Mouse (Mus musculus): ENCODE measurements around the gene Pdgfc. TPM values are rescaled to one million over a fixed set of nuclear protein-coding genes. Genes with fewer than 3 reads are reported as not detected.
"Not testable (repeated sequence)": the region's sequence is repeated elsewhere in the genome, so short reads cannot be mapped to it uniquely, and the experiment has no call there.

Pdgfc gene
- total RNA-seq, 1 experiment from 2014 or later: 0.86 TPM

DNA sequence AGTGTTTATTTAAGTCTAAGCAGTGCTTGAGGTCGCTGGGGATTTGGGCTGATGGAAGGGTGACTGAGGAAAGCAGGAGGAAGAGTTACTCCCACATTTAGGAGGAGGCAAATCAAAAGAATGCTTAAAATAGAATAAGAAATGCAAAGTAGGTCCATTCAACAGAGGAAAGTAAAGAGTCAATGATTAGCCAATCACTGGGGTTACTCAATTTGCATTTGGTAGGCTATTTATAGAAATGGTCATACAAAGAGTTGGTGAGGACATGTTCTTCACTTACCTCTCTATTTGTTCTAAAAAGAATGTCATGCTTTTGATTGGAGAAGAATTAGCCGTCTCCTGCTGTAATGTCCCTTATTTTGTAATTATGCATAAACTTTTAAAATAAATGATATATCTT, 90.8 kb downstream of the Pdgfc start:
- ATAC-seq (replicated peaks; ENCODE audit: insufficient number of reproducible peaks, low FRiP score, low TSS enrichment, poor library complexity, severe bottlenecking): no peak

DNA sequence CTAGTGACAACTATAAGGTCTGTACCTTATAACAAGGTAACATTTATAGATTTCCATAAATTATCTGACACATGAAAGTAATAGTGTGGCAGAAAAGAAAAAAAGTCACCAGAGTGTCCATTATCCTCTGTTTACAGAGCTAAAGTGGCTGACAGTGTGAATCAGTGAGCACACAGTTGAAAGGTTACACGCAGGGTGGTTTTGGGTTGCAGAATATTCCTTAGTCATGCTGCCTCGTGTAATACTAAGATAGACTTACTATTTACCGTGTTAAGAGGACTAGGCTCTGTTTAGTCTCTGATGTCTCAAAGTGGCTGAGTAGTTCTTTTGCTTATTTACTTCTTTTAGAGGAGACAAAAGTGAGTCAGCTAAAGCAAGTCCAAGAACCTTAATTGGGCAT, 100.8 kb downstream of the Pdgfc start:
- no peak for ATAC-seq (replicated peaks; ENCODE audit: insufficient number of reproducible peaks, low FRiP score, low TSS enrichment, poor library complexity, severe bottlenecking)

DNA sequence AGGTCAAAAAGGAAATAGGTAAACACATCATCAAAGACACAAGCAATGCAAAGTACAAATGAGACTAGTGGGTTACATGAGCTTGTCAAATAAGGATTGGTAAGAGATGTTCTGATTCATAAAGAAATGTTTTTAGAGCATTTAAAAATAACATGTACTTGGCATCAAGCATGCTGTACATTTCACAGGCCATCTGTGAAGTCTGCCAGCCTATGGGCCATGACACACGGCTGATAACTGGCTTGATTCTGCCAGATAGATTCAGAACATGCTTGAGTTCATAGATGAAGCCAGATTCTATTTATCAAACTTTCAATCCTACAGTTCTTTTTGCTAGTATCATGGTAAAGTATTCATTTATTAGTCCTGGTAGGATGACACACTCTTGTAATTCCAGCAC, 101.8 kb downstream of the Pdgfc start:
- ATAC-seq (replicated peaks; ENCODE audit: insufficient number of reproducible peaks, low FRiP score, low TSS enrichment, poor library complexity, severe bottlenecking): not testable (repeated sequence)

DNA sequence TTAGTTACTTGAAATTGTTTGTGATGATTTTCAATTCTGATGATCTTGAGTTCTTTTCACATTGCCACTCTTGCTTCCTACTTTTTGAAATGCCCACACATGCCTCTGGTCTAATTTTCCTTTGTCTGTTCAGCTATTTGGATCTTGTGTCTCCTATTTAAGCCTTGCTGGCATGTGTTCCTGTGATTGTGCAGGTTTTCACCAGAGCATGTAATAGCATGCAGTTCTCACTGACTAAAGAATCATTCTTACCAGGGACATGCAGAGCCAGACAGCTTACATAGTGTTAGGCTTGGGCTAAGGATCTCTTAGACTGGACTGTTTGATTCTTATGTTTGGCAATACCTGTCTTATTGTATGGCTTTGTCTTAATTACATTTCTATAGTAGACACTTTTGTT, 107.5 kb downstream of the Pdgfc start:
- no peak for ATAC-seq (replicated peaks; ENCODE audit: insufficient number of reproducible peaks, low FRiP score, low TSS enrichment, poor library complexity, severe bottlenecking)

DNA sequence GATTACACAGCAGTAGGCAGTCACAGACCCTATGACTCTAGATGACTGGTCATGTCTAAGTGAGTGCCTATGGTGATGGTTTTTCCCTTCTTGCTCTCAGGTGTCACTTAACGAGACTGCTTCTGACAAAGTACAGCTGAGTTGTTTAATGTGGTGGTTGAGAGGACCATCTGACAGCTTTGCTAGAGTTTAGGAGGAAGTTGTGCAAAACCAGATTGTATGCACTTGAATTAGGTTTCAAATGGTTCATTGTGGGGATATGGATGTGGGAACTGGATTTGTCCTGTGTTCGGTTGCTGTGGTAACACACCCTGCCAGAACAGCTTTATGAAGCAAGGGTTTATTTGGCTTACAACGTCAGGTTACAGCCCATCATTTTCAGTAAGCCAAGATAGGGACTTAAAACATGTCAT, 112.9 kb downstream of the Pdgfc start:
- no peak for ATAC-seq (replicated peaks; ENCODE audit: insufficient number of reproducible peaks, low FRiP score, low TSS enrichment, poor library complexity, severe bottlenecking)

DNA sequence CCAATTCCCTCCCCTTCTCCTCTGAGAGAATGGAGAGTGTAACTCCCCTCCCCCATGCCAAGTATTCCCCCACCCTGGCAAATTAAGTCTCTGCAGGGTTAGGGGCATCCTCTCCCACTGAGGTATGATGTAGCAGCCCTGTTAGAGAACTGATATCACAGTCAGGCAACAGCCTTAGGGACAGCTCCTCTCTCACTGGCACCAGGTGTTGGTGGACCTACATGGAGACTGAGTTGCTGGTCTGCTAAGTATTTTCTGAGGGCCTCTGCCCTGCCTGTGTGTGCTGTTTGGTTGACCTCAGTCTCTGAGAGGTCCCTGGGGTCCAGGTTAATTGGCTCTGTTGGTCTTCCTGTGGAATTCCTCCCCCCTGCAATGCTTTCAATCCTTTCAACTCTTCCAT, 114.0 kb downstream of the Pdgfc start:
- ATAC-seq (replicated peaks; ENCODE audit: insufficient number of reproducible peaks, low FRiP score, low TSS enrichment, poor library complexity, severe bottlenecking): no peak

DNA sequence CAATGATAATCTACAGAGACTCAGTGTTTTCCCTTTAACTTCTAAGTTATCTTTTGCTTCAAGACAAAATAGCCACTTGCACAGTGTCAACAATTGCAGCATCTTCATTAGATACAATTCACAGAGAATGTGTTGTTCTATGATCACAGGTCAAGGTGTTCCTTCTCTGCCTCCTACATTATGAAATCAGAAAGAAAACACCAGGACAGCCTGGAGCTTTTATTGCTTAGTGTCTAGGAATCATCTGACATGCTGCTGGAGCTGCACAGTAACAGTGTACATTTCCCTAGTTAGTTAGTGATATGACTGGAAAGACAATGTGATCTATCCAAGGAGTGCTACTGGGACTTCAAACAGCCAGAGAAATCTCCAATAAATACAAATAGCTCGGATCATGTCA, 118.2 kb downstream of the Pdgfc start:
- ATAC-seq (replicated peaks; ENCODE audit: insufficient number of reproducible peaks, low FRiP score, low TSS enrichment, poor library complexity, severe bottlenecking): no peak

DNA sequence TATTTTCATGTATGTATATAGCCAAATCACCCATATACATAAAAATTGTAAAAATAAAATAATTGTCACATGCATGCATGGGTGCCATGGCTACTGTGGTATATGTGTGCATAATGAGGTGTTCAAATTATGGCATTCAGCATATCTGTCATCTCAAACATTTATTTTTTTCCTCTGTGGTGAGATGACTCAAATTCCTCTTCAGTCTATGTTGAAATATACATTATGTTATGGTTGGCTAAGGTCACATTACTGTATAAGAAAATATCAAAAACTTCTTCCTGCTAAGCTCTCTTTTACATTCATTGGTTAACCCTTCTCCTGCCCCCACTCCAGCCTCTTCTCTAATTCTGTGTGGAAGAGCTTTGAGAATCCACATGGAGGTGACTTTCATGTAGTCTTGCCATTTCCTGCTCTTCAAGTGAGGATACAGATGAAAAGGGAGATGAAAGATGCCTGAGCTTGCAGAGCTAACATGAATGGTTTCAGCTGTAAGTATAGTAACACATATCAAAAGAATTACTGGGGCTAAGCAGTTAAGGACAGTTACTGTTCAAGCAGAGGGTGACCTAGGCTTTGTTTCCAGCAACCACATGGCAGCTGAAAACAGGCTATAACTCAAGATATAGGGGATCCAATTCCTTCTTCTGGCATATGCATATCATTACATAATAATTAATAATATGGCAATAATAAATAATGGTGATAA, 124.4 kb downstream of the Pdgfc start:
- ATAC-seq (replicated peaks; ENCODE audit: insufficient number of reproducible peaks, low FRiP score, low TSS enrichment, poor library complexity, severe bottlenecking): no peak

DNA sequence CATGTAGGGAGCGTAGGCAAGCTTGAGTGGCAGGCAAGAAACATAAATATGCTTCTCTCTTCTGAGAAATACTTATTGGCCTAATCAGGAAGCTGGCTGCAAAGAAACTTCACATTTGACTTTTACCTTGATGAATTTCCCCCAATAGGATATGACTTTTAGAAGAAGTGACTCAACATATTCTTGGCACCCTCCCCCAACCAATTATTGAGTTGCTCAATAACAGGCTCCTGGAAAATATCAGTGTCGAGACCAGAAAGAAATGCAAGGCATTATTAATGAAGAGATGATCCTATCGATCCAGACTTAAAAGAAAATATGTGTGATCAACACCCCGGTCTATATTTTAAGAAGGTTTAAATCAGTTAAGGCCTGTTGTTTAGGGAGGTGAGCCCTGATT, 125.9 kb downstream of the Pdgfc start:
- ATAC-seq (replicated peaks; ENCODE audit: insufficient number of reproducible peaks, low FRiP score, low TSS enrichment, poor library complexity, severe bottlenecking): no peak

DNA sequence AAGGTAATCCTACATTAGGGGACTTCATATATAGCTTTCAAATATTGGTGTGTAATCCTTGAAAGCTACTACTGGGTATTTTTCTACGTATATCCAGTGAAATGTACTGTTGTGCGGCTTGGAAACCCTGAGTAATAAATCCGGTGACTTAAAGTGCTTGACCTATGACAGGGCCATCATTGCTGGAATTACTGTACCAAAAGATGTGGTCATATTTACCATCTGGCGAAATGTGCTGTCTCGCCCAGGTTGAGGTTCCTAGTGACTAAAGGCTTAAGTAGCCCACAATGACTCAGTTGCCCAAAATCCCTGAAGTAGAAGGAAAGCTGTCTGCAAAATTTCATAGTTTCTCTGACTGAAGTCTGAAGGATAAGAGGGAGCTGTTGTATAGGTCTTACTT, 127.9 kb downstream of the Pdgfc start:
- ATAC-seq (replicated peaks; ENCODE audit: insufficient number of reproducible peaks, low FRiP score, low TSS enrichment, poor library complexity, severe bottlenecking): no peak

DNA sequence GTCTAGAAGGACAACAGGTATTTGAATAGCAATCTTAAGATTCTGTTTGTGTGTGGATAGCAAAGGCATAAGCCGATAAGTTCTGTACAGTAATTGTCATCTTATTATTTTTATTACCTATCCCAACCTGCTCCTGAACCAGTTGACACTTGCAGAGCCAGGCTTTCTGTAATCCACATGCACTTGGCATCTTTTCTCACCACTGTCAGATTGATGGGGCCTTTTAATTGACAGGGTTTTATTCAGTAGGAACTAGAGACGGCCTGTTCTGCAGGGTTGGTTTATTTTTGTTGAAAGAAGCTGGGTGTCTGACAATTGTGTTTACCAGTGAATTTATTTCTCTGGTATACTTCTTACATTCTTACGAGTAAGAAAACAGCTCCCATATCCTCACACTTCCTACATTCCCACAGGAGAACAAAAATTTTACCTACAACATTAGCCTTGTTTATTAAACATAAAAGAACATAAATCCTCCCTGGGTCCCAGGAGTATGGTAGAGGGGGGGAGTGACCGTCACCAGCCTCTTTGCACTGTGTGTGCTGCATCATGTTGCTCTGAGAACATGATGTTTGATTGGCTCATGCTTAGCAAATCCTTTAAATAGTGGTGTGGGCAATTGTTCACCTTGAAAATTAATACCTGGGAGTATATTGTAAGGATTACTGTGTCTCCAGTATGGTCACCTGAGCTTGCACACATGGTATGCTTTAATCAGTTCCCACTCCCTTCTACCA, 134.0 kb downstream of the Pdgfc start:
- no peak for ATAC-seq (replicated peaks; ENCODE audit: insufficient number of reproducible peaks, low FRiP score, low TSS enrichment, poor library complexity, severe bottlenecking)

DNA sequence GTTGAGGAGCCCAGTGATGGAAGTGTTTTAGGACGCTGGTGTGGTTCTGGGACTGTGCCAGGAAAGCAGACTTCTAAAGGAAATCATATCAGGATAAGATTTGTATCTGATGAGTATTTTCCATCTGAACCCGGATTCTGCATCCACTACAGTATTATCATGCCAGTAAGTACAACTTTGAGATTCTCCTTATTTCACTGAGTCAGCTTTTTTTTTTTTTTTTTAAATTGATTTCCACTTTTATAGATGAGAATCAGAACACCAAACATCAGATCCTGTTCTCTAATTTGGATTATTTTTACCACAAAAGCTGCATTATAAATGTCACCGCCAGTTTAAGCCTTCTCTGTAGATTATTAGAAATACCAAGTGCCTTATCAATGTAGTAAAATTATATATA, 138.6 kb downstream of the Pdgfc start:
- no peak for ATAC-seq (replicated peaks; ENCODE audit: insufficient number of reproducible peaks, low FRiP score, low TSS enrichment, poor library complexity, severe bottlenecking)

DNA sequence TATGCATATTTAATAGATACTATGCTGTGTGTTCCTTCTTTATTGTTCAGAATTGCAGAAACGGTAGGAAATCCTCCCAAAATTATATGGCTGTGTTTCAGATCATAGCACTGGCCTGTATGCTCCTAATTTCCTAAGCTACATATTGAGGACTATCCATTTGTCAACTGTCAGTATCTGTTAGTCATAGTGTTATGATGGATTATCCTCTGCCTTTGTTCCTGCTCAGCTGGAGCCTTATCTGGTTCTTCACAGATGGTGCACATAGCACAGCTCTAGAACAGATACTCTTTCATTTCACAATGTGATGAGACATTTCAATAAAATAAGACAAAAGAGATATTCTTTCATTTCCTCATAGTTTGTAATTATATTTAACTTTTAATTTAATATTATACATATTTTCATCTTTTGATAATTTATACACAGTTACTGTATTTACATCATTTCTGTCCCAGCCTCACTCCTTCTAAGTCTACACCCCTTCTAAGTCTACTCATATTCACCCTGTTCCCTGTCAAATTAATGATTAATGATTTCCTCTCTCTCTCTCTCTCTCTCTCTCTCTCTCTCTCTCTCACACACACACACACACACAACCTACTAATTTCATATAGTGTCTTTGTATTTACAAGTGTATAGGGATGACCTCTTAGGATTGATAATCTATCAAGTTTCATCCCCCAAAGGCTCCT, 145.2 kb downstream of the Pdgfc start:
- ATAC-seq (replicated peaks; ENCODE audit: insufficient number of reproducible peaks, low FRiP score, low TSS enrichment, poor library complexity, severe bottlenecking): no peak

DNA sequence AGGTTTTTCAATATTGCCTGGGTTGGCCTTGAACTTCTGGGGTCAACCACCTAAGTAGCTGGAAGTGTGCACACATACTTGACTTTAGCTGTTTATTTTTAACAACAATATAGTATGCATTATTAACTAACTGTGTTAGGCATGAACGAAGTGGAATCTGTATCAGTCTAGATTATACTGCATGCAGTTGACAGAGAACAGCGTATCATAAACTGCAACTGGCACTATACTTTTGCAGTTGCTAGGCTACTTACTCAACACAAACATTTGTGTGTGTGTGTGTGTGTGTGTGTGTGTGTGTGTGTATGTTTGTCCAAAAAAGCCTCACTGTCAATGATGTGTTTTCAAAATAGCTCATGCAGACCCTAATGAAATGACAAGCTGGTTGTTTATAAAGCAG, 160.7 kb downstream of the Pdgfc start:
- ATAC-seq (replicated peaks; ENCODE audit: insufficient number of reproducible peaks, low FRiP score, low TSS enrichment, poor library complexity, severe bottlenecking): no peak

DNA sequence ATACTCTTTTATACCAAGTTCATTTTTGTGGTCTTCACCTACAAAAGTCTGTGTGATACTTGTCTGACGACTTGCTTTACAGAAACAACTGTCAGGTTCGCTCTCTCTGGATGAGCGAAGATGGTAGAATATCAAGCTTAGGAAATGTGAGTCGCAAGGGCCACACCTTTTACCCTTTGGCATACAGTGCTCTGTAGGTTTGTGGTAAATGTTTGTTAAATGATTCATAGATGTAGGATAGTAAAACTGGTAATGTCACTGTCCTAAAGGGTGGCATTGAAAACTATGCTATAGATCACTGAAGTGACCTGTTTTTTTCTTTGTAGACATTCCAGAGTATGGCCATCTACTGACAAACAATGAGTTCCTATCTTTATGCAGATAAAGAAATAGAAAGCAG, 161.4 kb downstream of the Pdgfc start:
- no peak for ATAC-seq (replicated peaks; ENCODE audit: insufficient number of reproducible peaks, low FRiP score, low TSS enrichment, poor library complexity, severe bottlenecking)

DNA sequence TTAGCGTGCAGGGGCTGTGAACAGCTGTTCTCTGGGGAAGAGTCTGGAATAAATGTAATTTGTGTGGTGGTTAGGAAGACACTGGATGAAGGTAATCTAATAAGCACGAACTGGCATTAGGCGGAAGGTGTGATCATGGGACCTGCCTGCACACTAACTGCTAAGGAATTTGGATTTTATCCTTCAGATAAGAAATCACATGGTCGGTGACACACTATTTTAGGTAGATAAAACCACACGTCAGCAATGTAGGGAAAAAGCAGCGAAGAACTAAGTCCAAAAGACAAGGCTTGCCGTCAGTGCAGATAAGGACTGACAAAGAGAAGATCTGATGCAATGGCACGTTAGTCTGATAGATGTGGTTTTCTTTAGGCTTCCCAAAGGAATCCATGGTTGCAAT, 164.4 kb downstream of the Pdgfc start:
- ATAC-seq (replicated peaks; ENCODE audit: insufficient number of reproducible peaks, low FRiP score, low TSS enrichment, poor library complexity, severe bottlenecking): no peak

DNA sequence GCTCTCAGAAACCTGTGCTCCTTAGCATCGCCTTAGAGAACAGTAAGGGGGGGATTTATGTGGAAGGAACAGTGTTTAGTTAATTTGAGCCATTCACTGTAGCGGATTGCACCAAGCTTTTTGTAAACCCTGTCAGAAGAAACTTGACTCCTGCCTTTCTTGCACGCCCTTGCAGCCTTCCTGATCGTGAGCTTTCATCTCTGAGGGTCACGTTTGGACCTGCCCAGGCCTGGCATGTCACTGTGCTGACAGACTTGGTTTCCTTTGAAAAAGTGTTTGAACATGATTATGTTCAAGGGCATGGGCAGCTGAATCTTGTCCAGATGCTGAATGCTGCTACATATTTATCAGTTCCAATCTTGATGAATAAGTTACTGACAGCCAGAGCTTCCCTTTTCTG, 169.0 kb downstream of the Pdgfc start:
- no peak for ATAC-seq (replicated peaks; ENCODE audit: insufficient number of reproducible peaks, low FRiP score, low TSS enrichment, poor library complexity, severe bottlenecking)

DNA sequence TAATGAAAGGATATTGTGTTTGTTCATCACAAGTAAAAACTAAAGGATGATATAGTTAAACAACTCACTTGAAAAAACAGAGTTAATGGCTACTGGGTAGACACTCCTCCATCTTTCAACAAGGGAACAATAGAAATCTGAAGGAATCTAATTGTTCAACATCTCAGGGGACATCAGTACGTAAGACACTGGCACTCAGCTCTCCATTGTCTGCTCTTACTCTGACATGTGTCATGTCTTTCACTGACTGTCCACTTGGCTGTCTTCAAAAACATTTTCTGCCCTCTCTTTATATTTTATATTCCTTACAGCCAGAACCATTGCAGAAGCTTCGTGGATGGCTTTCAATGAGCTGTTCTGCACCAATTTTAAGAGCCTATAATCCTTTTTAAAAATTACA, 172.0 kb downstream of the Pdgfc start:
- ATAC-seq (replicated peaks; ENCODE audit: insufficient number of reproducible peaks, low FRiP score, low TSS enrichment, poor library complexity, severe bottlenecking): no peak

DNA sequence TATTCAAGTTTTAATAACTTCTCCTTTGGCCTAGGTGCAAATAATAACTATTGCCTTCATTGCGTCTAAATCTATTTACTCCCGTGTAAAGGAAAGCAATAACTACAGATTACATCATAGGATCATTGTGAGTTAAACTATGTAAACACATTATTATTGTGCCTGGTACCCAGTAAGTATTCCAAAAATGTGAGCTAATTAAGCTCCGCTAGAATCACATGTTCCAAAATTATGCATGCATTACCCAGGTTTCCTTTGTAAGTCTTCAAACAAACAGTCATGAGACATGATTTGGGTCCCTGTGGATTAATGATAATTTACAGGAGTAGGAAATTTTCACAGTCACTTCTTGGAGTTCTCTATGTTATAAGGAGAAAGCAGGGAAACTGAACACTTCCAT, 174.9 kb downstream of the Pdgfc start:
- no peak for ATAC-seq (replicated peaks; ENCODE audit: insufficient number of reproducible peaks, low FRiP score, low TSS enrichment, poor library complexity, severe bottlenecking)

DNA sequence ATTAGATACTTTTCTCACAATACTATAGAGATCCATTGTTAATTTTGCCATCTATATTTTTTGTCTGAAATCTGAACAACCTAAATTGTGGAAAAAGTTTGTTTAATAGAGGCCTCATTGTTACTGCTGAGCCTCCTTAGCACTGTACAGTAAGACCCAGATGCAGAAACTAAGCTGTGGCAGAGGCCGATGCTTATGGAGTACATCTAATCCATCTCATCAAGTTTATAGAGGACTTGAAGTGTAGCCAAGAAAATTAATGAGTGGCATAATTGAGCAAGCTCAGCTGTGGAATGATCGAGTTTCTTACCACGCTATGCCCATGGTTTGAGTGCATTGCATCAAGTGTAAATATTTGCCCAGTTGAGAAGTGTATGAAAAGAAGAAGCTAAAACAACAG, 175.4 kb downstream of the Pdgfc start:
- ATAC-seq (replicated peaks; ENCODE audit: insufficient number of reproducible peaks, low FRiP score, low TSS enrichment, poor library complexity, severe bottlenecking): no peak

All from monocyte, adult 5-6 weeks (primary cell).